In genomic region chr16:5050251-5051110, GRCm38 (mm10) we compare ENCODE assay signal across 8 mouse cellular contexts. TPM values are rescaled to one million over a fixed set of nuclear protein-coding genes. Genes with fewer than 3 reads are reported as not detected.
A peak's percentile ranks its signal among the peaks of the same experiment; 100 is the strongest.
DNase-seq lines count a peak whose midpoint lies in the region; ATAC-seq lines count a peak whose summit lies in the region.

No protein-coding gene starts in this region.

- H3K9me3 ChIP-seq in intestine, embryonic 15.5 days: no peaks in the 10 kb centered on the region
- no peaks in the 10 kb centered on the region for H3K9me3 ChIP-seq in limb, embryonic 13.5 days
- no peaks in the 10 kb centered on the region for H3K9me3 ChIP-seq in midbrain, embryonic 14.5 days (ENCODE audit: control insufficient read depth, low read length)

- peak overlapping the region; percentile 83 for H3K4me2 ChIP-seq in intestine, embryonic 15.5 days (replicated peaks)
- peak overlapping the region; percentile 94 for H3K4me2 ChIP-seq in limb, embryonic 13.5 days (replicated peaks)
- H3K4me2 ChIP-seq in midbrain, embryonic 14.5 days (ENCODE audit: low read length): peak overlapping the region; percentile 95

- intact Hi-C loops in gastrocnemius, postnatal 14 days (cut with DNase I; ENCODE audit: low total_unique reads): loop anchor here (10.0 kb wide), 1 partner anchor 94 kb away; the partner anchor contains the start of gene Sec14l5

- DNase-seq in embryo, embryonic 10 days (ENCODE audit: low spot score): peak; percentile 76
- DNase-seq in embryo, embryonic 9.5 days (ENCODE audit: extremely low spot score): no peak
- DNase-seq in gastrocnemius, postnatal 14 days: peak; percentile 82
- DNase-seq in midbrain, embryonic 14.5 days: peak; percentile 83
- DNase-seq in spleen, adult 12 weeks (ENCODE audit: low spot score): peak; percentile 49

- H3K4me1 ChIP-seq in intestine, embryonic 15.5 days (replicated peaks): 0 out of 2 replicates have a peak, but pooled peaks cover 7% of the 10 kb centered on the region
- H3K4me1 ChIP-seq in limb, embryonic 13.5 days: peaks cover 26% of the 10 kb centered on the region
- H3K4me1 ChIP-seq in midbrain, embryonic 14.5 days (ENCODE audit: control insufficient read depth, insufficient read depth, low read length): peaks cover 18% of the 10 kb centered on the region

- WGBS in intestine, embryonic 15.5 days: under 1% methylated on average over 78 of the region's 78 CpGs
- WGBS in limb, embryonic 13.5 days: under 1% methylated on average over 77 of the region's 78 CpGs
- under 1% methylated on average over 78 of the region's 78 CpGs for WGBS in midbrain, embryonic 14.5 days

- H3K4me3 ChIP-seq in intestine, embryonic 15.5 days (replicated peaks): peak overlapping the region; percentile 98
- H3K4me3 ChIP-seq in limb, embryonic 13.5 days: peak overlapping the region; percentile 97
- peak overlapping the region; percentile 96 for H3K4me3 ChIP-seq in midbrain, embryonic 14.5 days (replicated peaks; ENCODE audit: low read depth, low read length)

- H3K27me3 ChIP-seq in intestine, embryonic 15.5 days (replicated peaks): no peaks in the 10 kb centered on the region
- H3K27me3 ChIP-seq in limb, embryonic 13.5 days: no peaks in the 10 kb centered on the region
- H3K27me3 ChIP-seq in midbrain, embryonic 14.5 days (ENCODE audit: control insufficient read depth, insufficient read depth, low read length): no peaks in the 10 kb centered on the region

- peak overlapping the region; percentile 98 for H3K27ac ChIP-seq in intestine, embryonic 15.5 days
- H3K27ac ChIP-seq in limb, embryonic 13.5 days: peak overlapping the region; percentile 96
- peak overlapping the region; percentile 94 for H3K27ac ChIP-seq in midbrain, embryonic 14.5 days (replicated peaks; ENCODE audit: low read depth, low read length)

- peaks cover 14% of the 10 kb centered on the region for H3K36me3 ChIP-seq in intestine, embryonic 15.5 days
- H3K36me3 ChIP-seq in limb, embryonic 13.5 days: peaks cover 32% of the 10 kb centered on the region
- H3K36me3 ChIP-seq in midbrain, embryonic 14.5 days (ENCODE audit: control insufficient read depth, insufficient read depth, low read length): peaks cover 39% of the 10 kb centered on the region

- peak overlapping the region; percentile 88 for H3K9ac ChIP-seq in intestine, embryonic 15.5 days
- peak overlapping the region; percentile 94 for H3K9ac ChIP-seq in limb, embryonic 13.5 days
- peak overlapping the region; percentile 80 for H3K9ac ChIP-seq in midbrain, embryonic 14.5 days (replicated peaks; ENCODE audit: low read length)

- ATAC-seq in common myeloid progenitor, adult 5-6 weeks (replicated peaks; ENCODE audit: low read depth, poor library complexity, severe bottlenecking): peak; percentile 43
- peak; percentile 82 for ATAC-seq in intestine, embryonic 15.5 days
- peak; percentile 68 for ATAC-seq in limb, embryonic 13.5 days (ENCODE audit: low FRiP score, low read depth)
- ATAC-seq in midbrain, embryonic 14.5 days (ENCODE audit: low FRiP score, low TSS enrichment): peak; percentile 80

RNA-seq across cellular contexts. Expression of gene Ubn1, which starts 0.6 kb away (rescaled TPM):
- 50.9 and 67.4 TPM in 2 replicates for total RNA-seq in common myeloid progenitor, adult 5-6 weeks (2017)
- 10 to 100 TPM; 21.2 to 25.5 TPM for total RNA-seq in gastrocnemius, postnatal 14 days (2021)
- polyA plus RNA-seq in intestine, embryonic 15.5 days (2015; fragmentation: Nextera tagmentation; extraction: Ambion mirVana): 15.4 and 17.0 TPM in 2 replicates
- polyA plus RNA-seq in limb, embryonic 13.5 days (2015; fragmentation: Nextera tagmentation; extraction: Ambion mirVana): 21.6 and 22.8 TPM in 2 replicates
- polyA plus RNA-seq in midbrain, embryonic 14.5 days (2014; fragmentation: Nextera tagmentation; extraction: Ambion mirVana): 15.7 and 19.8 TPM in 2 replicates

RNA-seq across cellular contexts. Expression of gene Glyr1, which starts 0.8 kb away (rescaled TPM):
- 89.6 and 95.6 TPM in 2 replicates for total RNA-seq in common myeloid progenitor, adult 5-6 weeks (2017)
- 10 to 100 TPM; 35.6 to 37.2 TPM for total RNA-seq in gastrocnemius, postnatal 14 days (2021)
- 129 and 136 TPM in 2 replicates for polyA plus RNA-seq in intestine, embryonic 15.5 days (2015; fragmentation: Nextera tagmentation; extraction: Ambion mirVana)
- polyA plus RNA-seq in limb, embryonic 13.5 days (2015; fragmentation: Nextera tagmentation; extraction: Ambion mirVana): 140 and 150 TPM in 2 replicates
- 123 and 147 TPM in 2 replicates for polyA plus RNA-seq in midbrain, embryonic 14.5 days (2014; fragmentation: Nextera tagmentation; extraction: Ambion mirVana)

RNA-seq across cellular contexts. Expression of gene Rogdi, which starts 37.1 kb away (rescaled TPM):
- total RNA-seq in common myeloid progenitor, adult 5-6 weeks (2017): 6.7 and 10.7 TPM in 2 replicates
- total RNA-seq in gastrocnemius, postnatal 14 days (2021): 10 to 100 TPM; 11.1 to 11.3 TPM
- polyA plus RNA-seq in intestine, embryonic 15.5 days (2015; fragmentation: Nextera tagmentation; extraction: Ambion mirVana): 46.2 and 51.7 TPM in 2 replicates
- 63.6 and 67.4 TPM in 2 replicates for polyA plus RNA-seq in limb, embryonic 13.5 days (2015; fragmentation: Nextera tagmentation; extraction: Ambion mirVana)
- polyA plus RNA-seq in midbrain, embryonic 14.5 days (2014; fragmentation: Nextera tagmentation; extraction: Ambion mirVana): 132 and 161 TPM in 2 replicates

RNA-seq across cellular contexts. Expression of gene Smim22, which starts 43.4 kb away (rescaled TPM):
- total RNA-seq in common myeloid progenitor, adult 5-6 weeks (2017): not detected in 2 replicates
- not detected for total RNA-seq in gastrocnemius, postnatal 14 days (2021)
- 99.2 and 112 TPM in 2 replicates for polyA plus RNA-seq in intestine, embryonic 15.5 days (2015; fragmentation: Nextera tagmentation; extraction: Ambion mirVana)
- 4.1 and 4.8 TPM in 2 replicates for polyA plus RNA-seq in limb, embryonic 13.5 days (2015; fragmentation: Nextera tagmentation; extraction: Ambion mirVana)
- not detected in 2 replicates for polyA plus RNA-seq in midbrain, embryonic 14.5 days (2014; fragmentation: Nextera tagmentation; extraction: Ambion mirVana)

RNA-seq across cellular contexts. Expression of gene Sept12, which starts 52.8 kb away (rescaled TPM):
- not detected in 2 replicates for total RNA-seq in common myeloid progenitor, adult 5-6 weeks (2017)
- not detected for total RNA-seq in gastrocnemius, postnatal 14 days (2021)
- not detected in 2 replicates for polyA plus RNA-seq in intestine, embryonic 15.5 days (2015; fragmentation: Nextera tagmentation; extraction: Ambion mirVana)
- not detected in 2 replicates for polyA plus RNA-seq in limb, embryonic 13.5 days (2015; fragmentation: Nextera tagmentation; extraction: Ambion mirVana)
- polyA plus RNA-seq in midbrain, embryonic 14.5 days (2014; fragmentation: Nextera tagmentation; extraction: Ambion mirVana): not detected in 2 replicates
